Mouse (Mus musculus) stomach, adult 2 months (tissue): ENCODE results near the gene Prrxl1. TPM values are rescaled to one million over a fixed set of nuclear protein-coding genes. Genes with fewer than 3 reads are reported as not detected.

Experiments
- polyA plus RNA-seq: library from polyadenylated mRNA; depleted of rRNA; stranded (reverse); fragments of >200 nt; gene quantifications from 2 replicates; pipeline ENCODE4 v1.2.3, GENCODE M21; 2012; rRNA removed

Gene Prrxl1
- 0.03 TPM in 1 of 2 replicates, not detected in the other for polyA plus RNA-seq

DNA sequence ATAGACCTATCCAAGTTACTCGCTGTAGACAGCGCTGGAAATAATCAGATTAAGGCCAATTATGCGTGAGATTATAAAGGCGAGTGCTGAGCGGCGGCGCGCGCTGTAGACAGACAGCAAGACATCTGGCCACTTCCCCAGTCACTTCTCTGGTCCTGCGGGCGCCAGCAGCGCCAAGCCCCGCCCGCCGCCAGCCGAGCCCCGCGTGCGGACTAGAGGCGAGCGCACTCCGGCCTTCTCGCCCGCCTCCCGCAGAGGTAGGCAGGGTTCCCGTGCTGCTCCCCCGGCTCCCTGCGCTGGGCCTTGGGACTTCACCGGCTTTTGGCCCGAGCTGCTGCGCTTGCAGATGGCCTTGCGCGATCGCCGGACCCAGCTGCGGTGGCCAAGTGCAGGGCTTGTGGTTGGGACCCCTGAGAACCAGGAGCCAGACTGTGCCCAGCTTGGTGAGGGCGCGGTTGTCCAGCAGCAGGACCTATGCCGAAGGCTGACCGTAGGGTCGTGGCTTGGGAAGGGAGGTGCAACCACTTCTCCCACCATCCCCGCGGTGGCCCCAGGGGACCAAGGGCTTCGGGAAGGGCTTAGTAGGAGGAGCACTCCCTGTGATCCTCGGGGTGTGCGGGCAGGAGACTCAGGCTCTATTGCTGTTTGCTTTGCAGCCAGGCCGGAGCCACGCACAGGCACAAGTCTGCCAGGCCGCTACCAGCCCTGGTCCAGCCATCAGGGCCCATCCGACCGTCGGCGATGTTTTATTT is at the start of gene Prrxl1:
Gene Prrxl1 (plus strand): TSS at position 118 of the 752 bp plus-strand sequence.

DNA sequence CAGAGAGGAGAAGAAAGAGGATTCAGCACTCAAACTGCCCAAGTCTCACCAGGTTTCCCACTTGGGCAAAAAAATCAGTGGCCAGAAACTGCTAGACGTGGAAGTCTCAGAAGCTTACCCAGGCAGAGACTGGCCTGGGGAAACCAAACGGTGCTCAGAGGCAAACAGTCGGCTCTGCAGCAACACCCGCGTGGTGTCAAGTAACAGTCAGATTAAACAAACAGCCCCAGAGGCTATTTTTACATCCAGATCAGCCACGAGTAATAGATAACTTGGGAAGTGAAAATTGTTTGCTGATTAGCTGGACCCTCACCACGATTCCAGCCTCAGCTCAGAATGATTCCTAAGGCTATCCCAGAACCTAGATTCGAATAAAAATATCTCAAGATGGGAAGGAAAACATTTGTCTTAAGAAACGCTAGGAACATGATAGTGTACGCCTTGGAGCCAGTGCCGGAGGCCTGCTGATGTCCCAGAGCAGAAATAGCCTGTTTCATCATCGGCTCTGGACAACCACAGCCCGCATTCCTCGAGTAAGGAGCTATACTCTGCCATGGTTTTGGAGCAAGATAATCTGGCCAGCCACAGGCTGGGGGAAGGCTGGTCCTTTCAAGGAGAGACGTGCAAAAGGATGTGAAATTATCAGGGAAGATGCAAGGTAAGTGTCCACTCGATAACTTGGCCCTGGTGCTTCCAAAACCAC is 86.1 kb downstream of the Prrxl1 start, which contains the start of gene 3425401B19Rik:
Gene 3425401B19Rik (minus strand): TSS at position 170 of the 703 bp plus-strand sequence.

Other genes starting within 250 kb of the Prrxl1 start
- not detected in 2 replicates for gene 1700024G13Rik, start 211.0 kb upstream of the Prrxl1 start, polyA plus RNA-seq
- gene Slc18a3, start 134.6 kb upstream of the Prrxl1 start, polyA plus RNA-seq = 1.0 and 1.8 TPM in 2 replicates
- gene Chat, start 133.4 kb upstream of the Prrxl1 start, polyA plus RNA-seq = 0.09 and 0.67 TPM in 2 replicates
- 0.37 and 0.92 TPM in 2 replicates for gene Ercc6, start 85.9 kb upstream of the Prrxl1 start, polyA plus RNA-seq
- 0.42 and 0.58 TPM in 2 replicates for gene 3425401B19Rik, start 85.9 kb downstream of the Prrxl1 start, polyA plus RNA-seq
- gene Tmem273, start 186.6 kb downstream of the Prrxl1 start, polyA plus RNA-seq = 0.31 and 0.46 TPM in 2 replicates
- 0.10 TPM in 1 of 2 replicates, not detected in the other for gene Fam170b, start 234.6 kb downstream of the Prrxl1 start, polyA plus RNA-seq